Mouse (Mus musculus): ENCODE data around the gene Zfp513.

Zfp513 gene

GRCm38 (mm10) chr5:31164878-31165277 is 37.2 kb downstream of the Zfp513 start:
- no peak for DNase-seq (ENCODE audit: low read depth)

GRCm38 (mm10) chr5:31162462-31162861 is 39.6 kb downstream of the Zfp513 start:
- DNase-seq (ENCODE audit: low read depth): no peak

- peak; percentile 67 for DNase-seq (ENCODE audit: low read depth)
Observed at GRCm38 (mm10) chr5:31154152-31154553, 48.0 kb downstream of the Zfp513 start, which contains the start of gene Mpv17. Gene Mpv17, minus strand, starts transcription at chr5:31154251.

GRCm38 (mm10) chr5:31153516-31154151 is 48.5 kb downstream of the Zfp513 start:
- no peak for DNase-seq (ENCODE audit: low read depth)

- DNase-seq (ENCODE audit: low read depth): no peak
Observed at GRCm38 (mm10) chr5:31151746-31152145, 50.4 kb downstream of the Zfp513 start.

- DNase-seq (ENCODE audit: low read depth): no peak
Observed at GRCm38 (mm10) chr5:31149781-31150180, 52.3 kb downstream of the Zfp513 start.

All from c-Kit-positive CD71-positive TER-119-negative erythroid progenitor cells, embryonic 14.5 days (primary cell).